Mouse (Mus musculus) layer of hippocampus, adult 11-12 months (tissue): ENCODE data around the gene Fam107b.

ENCODE experiments used
- DNase-seq: peaks from one replicate; pipeline ENCODE4 v3.0.0; 2022; ENCODE audit warnings: low spot score

The Fam107b gene

DNA sequence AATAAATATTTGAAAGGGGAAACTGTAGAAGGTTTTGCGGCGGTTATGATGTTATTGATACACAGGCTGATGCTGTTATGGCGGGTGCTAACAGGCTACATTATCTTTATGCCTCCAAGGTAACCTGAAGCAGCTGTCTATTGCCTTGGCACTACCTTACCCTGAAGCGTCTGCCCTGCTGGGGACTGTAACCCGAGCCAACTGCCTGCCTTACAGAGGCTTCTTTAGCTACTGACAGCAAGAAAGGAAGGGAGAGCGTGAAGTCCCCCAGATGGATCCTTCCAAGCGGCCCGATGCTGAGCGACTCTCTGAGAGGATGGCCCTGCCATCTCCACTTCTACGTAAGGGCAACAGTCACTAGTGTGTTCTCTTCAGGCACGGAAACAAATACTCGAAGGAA is at the start of gene Fam107b:
Fam107b (plus strand) TSS at position 303 of the 400 bp plus-strand sequence.
- DNase-seq: no peak

DNA sequence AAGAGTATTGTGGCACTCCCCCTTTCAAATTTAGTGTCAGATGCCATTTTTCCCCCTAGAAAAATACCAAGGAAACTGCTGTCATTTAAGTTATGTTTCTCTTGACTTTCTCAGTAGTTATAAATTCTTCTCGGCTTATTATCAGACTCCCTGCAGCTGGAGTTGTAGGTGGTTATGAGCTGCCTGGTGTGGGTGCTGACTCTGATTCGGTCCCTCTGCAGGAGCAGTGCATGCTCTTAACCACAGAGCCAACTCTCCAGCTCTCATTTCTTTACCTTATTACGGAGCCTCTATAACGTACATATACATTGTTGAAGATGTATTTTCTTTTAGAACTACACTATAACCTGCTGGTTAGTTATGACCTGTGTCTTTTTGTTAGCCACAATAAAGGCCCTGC is 47.7 kb upstream of the Fam107b start:
- no peak for DNase-seq

DNA sequence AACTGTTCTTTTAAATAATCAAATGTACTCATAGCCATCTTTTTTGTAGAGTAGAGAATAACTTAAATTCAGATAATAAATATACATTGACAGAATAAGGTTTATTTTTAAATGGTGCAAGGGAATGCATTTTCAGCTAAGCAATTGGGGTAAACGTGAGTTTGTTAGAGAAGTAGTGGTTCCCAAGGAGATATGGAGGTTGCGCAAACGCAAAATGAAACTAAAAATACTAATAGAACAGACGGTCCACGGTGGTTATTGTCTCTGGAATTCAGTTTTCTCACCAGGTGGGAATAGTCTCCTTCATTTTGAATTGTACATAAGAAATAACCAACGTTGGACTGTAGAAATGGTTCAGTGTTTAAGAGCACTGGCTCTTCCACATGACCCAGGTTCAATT is 44.0 kb upstream of the Fam107b start:
- DNase-seq: no peak

GRCm38 (mm10) chr2:3541307-3542079 is 28.8 kb upstream of the Fam107b start:
- DNase-seq: no peak

- DNase-seq: no peak
These were observed 24.2 kb upstream of the Fam107b start for GRCm38 (mm10) chr2:3546055-3546454.

GRCm38 (mm10) chr2:3546588-3546987 is 23.7 kb upstream of the Fam107b start:
- peak; percentile 53 for DNase-seq

- no peak for DNase-seq
These were observed 318 bp downstream of the Fam107b start for GRCm38 (mm10) chr2:3570606-3571005.

- DNase-seq: no peak
These were observed 3.6 kb downstream of the Fam107b start for GRCm38 (mm10) chr2:3573883-3574282.

DNA sequence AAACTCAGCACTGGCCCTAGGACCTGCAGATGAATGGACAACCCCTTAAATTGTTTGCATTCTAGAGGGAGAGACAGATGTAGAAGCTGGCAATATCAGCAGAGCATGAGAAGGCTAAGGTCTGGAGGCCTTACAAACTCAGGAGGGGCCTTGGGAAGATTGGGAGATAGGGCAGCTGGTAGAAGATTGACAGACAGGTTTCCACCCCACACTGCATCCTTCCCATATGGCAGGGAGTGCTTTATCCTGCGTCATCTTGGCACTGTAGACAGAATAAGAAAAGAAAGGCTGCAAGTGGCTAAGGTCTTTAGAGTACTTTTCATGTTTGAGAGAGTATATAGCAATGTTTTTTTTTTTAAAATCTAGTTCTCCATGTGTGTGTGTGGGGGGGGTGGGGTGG is 4.9 kb downstream of the Fam107b start:
- no peak for DNase-seq

GRCm38 (mm10) chr2:3576346-3576745 is 6.1 kb downstream of the Fam107b start:
- no peak for DNase-seq

DNA sequence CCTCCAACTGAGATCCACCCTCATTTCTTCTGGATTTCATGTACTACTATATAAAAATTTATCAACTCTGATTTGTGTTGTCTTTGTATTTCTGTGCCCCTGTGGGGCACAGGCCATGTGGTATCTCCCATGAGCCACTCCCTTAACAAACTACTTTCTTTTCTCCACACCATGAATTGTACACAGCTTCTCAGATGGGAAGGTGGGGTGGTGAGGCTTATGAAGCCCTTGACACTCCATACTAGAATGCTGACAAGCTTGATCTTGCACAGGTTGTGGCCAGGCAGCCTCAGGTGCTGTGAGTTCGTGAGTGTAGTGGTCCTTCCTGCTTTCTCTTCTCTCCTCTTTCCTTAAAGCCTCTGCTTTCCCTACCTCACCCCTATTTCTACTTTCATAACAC is 6.9 kb downstream of the Fam107b start:
- DNase-seq: no peak

GRCm38 (mm10) chr2:3578180-3578902 is 8.1 kb downstream of the Fam107b start:
- no peak for DNase-seq

GRCm38 (mm10) chr2:3579316-3579902 is 9.1 kb downstream of the Fam107b start:
- DNase-seq: no peak

DNA sequence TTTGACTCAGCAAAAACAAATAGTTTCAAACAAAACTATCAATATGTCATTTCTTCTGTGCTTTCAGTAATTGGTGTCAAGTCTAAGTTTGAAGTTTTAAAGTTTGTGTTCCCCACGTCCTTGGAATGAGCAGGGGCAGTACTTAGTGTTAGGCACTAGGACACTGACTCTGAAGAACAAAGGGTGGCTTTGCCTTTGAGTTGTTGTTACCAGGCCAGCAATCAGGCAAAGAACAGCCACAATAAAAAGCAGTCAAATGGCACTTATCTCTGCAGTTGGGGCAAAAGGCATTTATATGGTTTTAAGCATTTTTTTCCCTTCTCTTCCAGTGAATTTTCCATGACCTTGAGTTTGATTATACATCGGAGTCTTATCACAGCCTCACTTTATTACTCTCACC is 12.5 kb downstream of the Fam107b start:
- no peak for DNase-seq

- DNase-seq: no peak
These were observed 15.0 kb downstream of the Fam107b start for GRCm38 (mm10) chr2:3585231-3585783.

- DNase-seq: no peak
These were observed 20.0 kb downstream of the Fam107b start for GRCm38 (mm10) chr2:3590086-3590915.

DNA sequence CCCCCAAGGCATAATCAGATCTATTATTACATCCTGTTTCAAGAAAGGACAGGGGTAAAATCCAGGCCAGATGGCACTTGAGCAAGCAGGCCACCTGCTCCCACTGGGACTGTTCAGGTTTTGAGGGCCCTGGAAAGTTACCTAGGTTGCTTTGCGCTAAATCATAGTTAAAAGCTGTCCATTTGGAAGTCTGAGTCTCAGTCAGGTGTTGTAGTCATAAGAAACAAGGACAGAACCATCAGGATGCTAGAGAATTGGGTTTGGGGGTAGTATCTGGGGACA is 20.6 kb downstream of the Fam107b start:
- no peak for DNase-seq

- no peak for DNase-seq
These were observed 24.5 kb downstream of the Fam107b start for GRCm38 (mm10) chr2:3594663-3595318.

GRCm38 (mm10) chr2:3600421-3600820 is 30.1 kb downstream of the Fam107b start:
- DNase-seq: no peak

- no peak for DNase-seq
These were observed 32.3 kb downstream of the Fam107b start for GRCm38 (mm10) chr2:3602599-3602998.

DNA sequence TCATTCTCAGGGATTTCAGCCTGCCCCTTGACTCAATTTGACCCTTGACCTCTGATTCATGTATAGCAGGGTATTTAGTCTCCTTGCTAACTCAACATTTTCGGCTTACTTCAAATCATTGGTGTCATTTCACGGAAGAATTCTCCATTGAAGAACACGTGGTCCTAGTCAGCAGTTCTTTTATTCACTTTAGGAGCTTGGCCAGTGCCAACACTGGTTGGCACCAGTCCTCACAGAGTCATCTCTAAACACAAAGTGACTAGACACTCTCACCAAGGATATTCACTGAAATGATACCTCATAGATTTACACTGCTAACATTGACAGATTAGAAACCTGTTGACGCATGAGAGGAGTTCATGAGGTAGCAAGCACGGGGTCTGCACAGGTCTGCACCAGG is 32.9 kb downstream of the Fam107b start:
- DNase-seq: no peak
